Mouse (Mus musculus) stomach, embryonic 15.5 days (tissue): ENCODE results near the gene Lta. TPM values are rescaled to one million over a fixed set of nuclear protein-coding genes. Genes with fewer than 3 reads are reported as not detected.

ENCODE experiments used
- ATAC-seq: fragments of 200-750 bp; cut with Nextera tagmentation; 2 replicates; pipeline ENCODE4 v1.8.0; 2017; ENCODE audit warnings: low read depth, moderate number of reproducible peaks, moderate TSS enrichment; ENCODE audit not compliant: insufficient read depth, low FRiP score
- H3K27ac ChIP-seq: fragments of 300-500 bp; sonication (generic); 2 replicates; pipeline ENCODE4 v1.5.1; 2015; ENCODE audit warnings: mild to moderate bottlenecking, inconsistent platforms
- H3K27me3 ChIP-seq: fragments of 300-500 bp; sonication (generic); replicated peaks from 2 replicates; pipeline ENCODE4 v1.6.1; 2015; ENCODE audit warnings: inconsistent platforms
- H3K36me3 ChIP-seq: fragments of 300-500 bp; sonication (generic); 2 replicates; pipeline ENCODE4 v1.6.1; 2015; ENCODE audit warnings: inconsistent platforms
- H3K4me1 ChIP-seq: fragments of 300-500 bp; sonication (generic); 2 replicates; pipeline ENCODE4 v1.6.1; 2015; ENCODE audit warnings: inconsistent platforms
- H3K4me2 ChIP-seq: fragments of 300-500 bp; sonication (generic); 2 replicates; pipeline ENCODE4 v1.6.1; 2015; ENCODE audit warnings: mild to moderate bottlenecking, inconsistent platforms
- H3K4me3 ChIP-seq: fragments of 300-500 bp; sonication (generic); replicated peaks from 2 replicates; pipeline ENCODE4 v1.5.1; 2015; ENCODE audit warnings: inconsistent platforms
- H3K9ac ChIP-seq: fragments of 300-500 bp; sonication (generic); 2 replicates; pipeline ENCODE4 v1.6.1; 2015; ENCODE audit warnings: inconsistent platforms
- H3K9me3 ChIP-seq: fragments of 300-500 bp; sonication (generic); 2 replicates; pipeline ENCODE4 v1.6.1; 2016; ENCODE audit warnings: inconsistent platforms
- WGBS: fragments of 180-500 bp; shearing (Covaris S2); methylation state at CpG from one replicate; pipeline ENCODE4 v1.1.7; 2015; 5-methylcytosine and 5-hydroxymethylcytosine counted together
- polyA plus RNA-seq: library from polyadenylated mRNA; unstranded; fragments of >200 nt; fragmentation: Nextera tagmentation; extraction: Ambion mirVana; gene quantifications from 2 replicates; pipeline ENCODE4 v1.2.1, GENCODE M21; 2015

Gene Lta
- polyA plus RNA-seq, 1 experiment from 2014 or later: 0.83 TPM

GRCm38 (mm10) chr17:35168541-35169207 is 36.5 kb downstream of the Lta start:
- no peak overlapping the region for H3K27ac ChIP-seq
- no peak for ATAC-seq
- H3K27me3 ChIP-seq: no peaks in the 10 kb centered on the region
- no peak overlapping the region for H3K4me2 ChIP-seq
- no peaks in the 10 kb centered on the region for H3K36me3 ChIP-seq
- H3K4me3 ChIP-seq: no peak overlapping the region
- H3K4me1 ChIP-seq: peaks cover 13% of the 10 kb centered on the region
- no peak overlapping the region for H3K9ac ChIP-seq
- no peaks in the 10 kb centered on the region for H3K9me3 ChIP-seq
- 15% methylated on average over 4 of the region's 4 CpGs for WGBS

- H3K36me3 ChIP-seq: no peaks in the 10 kb centered on the region
- H3K4me2 ChIP-seq: no peak overlapping the region
- no peaks in the 10 kb centered on the region for H3K9me3 ChIP-seq
- peaks cover 13% of the 10 kb centered on the region for H3K4me1 ChIP-seq
- WGBS: 89% methylated on average over 7 of the region's 7 CpGs
- H3K27me3 ChIP-seq: no peaks in the 10 kb centered on the region
- no peak overlapping the region for H3K4me3 ChIP-seq
- no peak overlapping the region for H3K9ac ChIP-seq
- no peak overlapping the region for H3K27ac ChIP-seq
- no peak for ATAC-seq
These were observed 37.4 kb downstream of the Lta start for GRCm38 (mm10) chr17:35167794-35168193.

GRCm38 (mm10) chr17:35166352-35167035 is 38.7 kb downstream of the Lta start:
- Histone ChIP-seq H3K36me3 (peaks cover 7% of the 10 kb centered on the region; the same call in 1 of the 2 replicates), H3K9me3 (no peaks in the 10 kb centered on the region), H3K4me1 (peaks cover 16% of the 10 kb centered on the region), H3K27ac (0 out of 2 replicates have a peak overlapping the region, but pooled peaks have one; percentile 100), H3K4me3 (no peak overlapping the region), H3K9ac (no peak overlapping the region), H3K27me3 (no peaks in the 10 kb centered on the region), H3K4me2 (peak overlapping the region; percentile 56)
- 64% methylated on average over 8 of the region's 8 CpGs for WGBS
- ATAC-seq: no peak

- Histone ChIP-seq H3K27me3 (no peaks in the 10 kb centered on the region), H3K36me3 (peaks cover 15% of the 10 kb centered on the region), H3K9ac (0 out of 2 replicates have a peak overlapping the region, but pooled peaks have one; percentile 17), H3K9me3 (no peaks in the 10 kb centered on the region), H3K4me2 (peak overlapping the region; percentile 56), H3K4me3 (peak overlapping the region; percentile 100), H3K27ac (peak overlapping the region; percentile 100), H3K4me1 (peaks cover 16% of the 10 kb centered on the region)
- 17% methylated on average over 12 of the region's 12 CpGs for WGBS
- ATAC-seq: no peak
These were observed 39.5 kb downstream of the Lta start for GRCm38 (mm10) chr17:35165451-35166155.

- no peaks in the 10 kb centered on the region for H3K9me3 ChIP-seq
- no peaks in the 10 kb centered on the region for H3K27me3 ChIP-seq
- H3K4me2 ChIP-seq: peak within 1 kb of the TSS; percentile 76
- H3K9ac ChIP-seq: peak within 1 kb of the TSS; percentile 100
- under 1% methylated on average over 73 of the region's 89 CpGs for WGBS
- H3K27ac ChIP-seq: peak within 1 kb of the TSS; percentile 100
- peak; percentile 97 for ATAC-seq
- peaks cover 16% of the 10 kb centered on the region for H3K4me1 ChIP-seq
- peak within 1 kb of the TSS; percentile 100 for H3K4me3 ChIP-seq
- peaks cover 23% of the 10 kb centered on the region for H3K36me3 ChIP-seq
These were observed 40.3 kb downstream of the Lta start, which contains the start of gene Prrc2a for GRCm38 (mm10) chr17:35164568-35165450. Gene Prrc2a, minus strand, starts transcription at chr17:35164897.

- no peaks in the 10 kb centered on the region for H3K9me3 ChIP-seq
- H3K4me2 ChIP-seq: peak overlapping the region; percentile 76
- no peaks in the 10 kb centered on the region for H3K27me3 ChIP-seq
- under 1% methylated on average over 28 of the region's 28 CpGs for WGBS
- peaks cover 29% of the 10 kb centered on the region for H3K36me3 ChIP-seq
- H3K9ac ChIP-seq: peak overlapping the region; percentile 100
- ATAC-seq: no peak
- H3K27ac ChIP-seq: peak overlapping the region; percentile 94
- peaks cover 16% of the 10 kb centered on the region for H3K4me1 ChIP-seq
- H3K4me3 ChIP-seq: peak overlapping the region; percentile 100
These were observed 41.0 kb downstream of the Lta start for GRCm38 (mm10) chr17:35164218-35164567.

- WGBS: 8% methylated on average over 8 of the region's 8 CpGs
- H3K4me1 ChIP-seq: peaks cover 16% of the 10 kb centered on the region
- H3K4me2 ChIP-seq: peak overlapping the region; percentile 76
- H3K27me3 ChIP-seq: no peaks in the 10 kb centered on the region
- H3K27ac ChIP-seq: peak overlapping the region; percentile 94
- no peak for ATAC-seq
- peak overlapping the region; percentile 100 for H3K9ac ChIP-seq
- H3K4me3 ChIP-seq: peak overlapping the region; percentile 100
- no peaks in the 10 kb centered on the region for H3K9me3 ChIP-seq
- peaks cover 35% of the 10 kb centered on the region for H3K36me3 ChIP-seq
These were observed 41.6 kb downstream of the Lta start for GRCm38 (mm10) chr17:35163326-35164081.

- Histone ChIP-seq H3K4me1 (peaks cover 16% of the 10 kb centered on the region), H3K9me3 (no peaks in the 10 kb centered on the region), H3K4me2 (peak overlapping the region; percentile 76), H3K27me3 (no peaks in the 10 kb centered on the region), H3K36me3 (peaks cover 43% of the 10 kb centered on the region), H3K4me3 (peak overlapping the region; percentile 100), H3K27ac (peak overlapping the region; percentile 0; the same call in 1 of the 2 replicates), H3K9ac (peak overlapping the region; percentile 100; the same call in 1 of the 2 replicates)
- no peak for ATAC-seq
- 32% methylated on average over 12 of the region's 12 CpGs for WGBS
These were observed 42.4 kb downstream of the Lta start for GRCm38 (mm10) chr17:35162730-35163129.

- Histone ChIP-seq H3K9me3 (no peaks in the 10 kb centered on the region), H3K4me2 (peak overlapping the region; percentile 76; the same call in 1 of the 2 replicates), H3K9ac (no peak overlapping the region), H3K36me3 (peaks cover 49% of the 10 kb centered on the region), H3K4me1 (peaks cover 16% of the 10 kb centered on the region), H3K27me3 (no peaks in the 10 kb centered on the region), H3K4me3 (peak overlapping the region; percentile 100), H3K27ac (no peak overlapping the region)
- 61% methylated on average over 14 of the region's 14 CpGs for WGBS
- ATAC-seq: no peak
These were observed 43.0 kb downstream of the Lta start for GRCm38 (mm10) chr17:35162121-35162520.

GRCm38 (mm10) chr17:35161421-35161820 is 43.7 kb downstream of the Lta start:
- no peak overlapping the region for H3K27ac ChIP-seq
- WGBS: 78% methylated on average over 11 of the region's 11 CpGs
- H3K36me3 ChIP-seq: peaks cover 56% of the 10 kb centered on the region
- no peak for ATAC-seq
- H3K9me3 ChIP-seq: no peaks in the 10 kb centered on the region
- H3K4me1 ChIP-seq: peaks cover 12% of the 10 kb centered on the region
- no peaks in the 10 kb centered on the region for H3K27me3 ChIP-seq
- no peak overlapping the region for H3K4me2 ChIP-seq
- H3K9ac ChIP-seq: no peak overlapping the region
- no peak overlapping the region for H3K4me3 ChIP-seq
